Mouse (Mus musculus) G1E (cell line): ENCODE data around the gene Tbc1d5.

ENCODE experiments used
- CTCF ChIP-seq: IDR thresholded peaks from 2 replicates; pipeline ENCODE4 v1.5.1; 2012; ENCODE audit warnings: low read depth, low read length, inconsistent platforms, mixed read lengths
- GATA1 ChIP-seq: IDR thresholded peaks from 2 replicates; pipeline ENCODE4 v1.6.1; 2012; ENCODE audit warnings: borderline replicate concordance, low read length, inconsistent platforms, mixed read lengths
- GATA2 ChIP-seq: IDR thresholded peaks from 2 replicates; pipeline ENCODE4 v1.6.1; 2012; ENCODE audit warnings: low read depth, low read length, inconsistent platforms, borderline replicate concordance
- POLR2AphosphoS5 ChIP-seq: IDR thresholded peaks from 2 replicates; pipeline ENCODE4 v1.6.1; 2012; ENCODE audit warnings: low read depth, low read length, inconsistent platforms; ENCODE audit not compliant: insufficient replicate concordance
- TAL1 ChIP-seq: conservative IDR thresholded peaks from 2 replicates; pipeline ENCODE4 v1.6.1; 2012; ENCODE audit warnings: low read depth, low read length, inconsistent platforms, mixed read lengths

DNA sequence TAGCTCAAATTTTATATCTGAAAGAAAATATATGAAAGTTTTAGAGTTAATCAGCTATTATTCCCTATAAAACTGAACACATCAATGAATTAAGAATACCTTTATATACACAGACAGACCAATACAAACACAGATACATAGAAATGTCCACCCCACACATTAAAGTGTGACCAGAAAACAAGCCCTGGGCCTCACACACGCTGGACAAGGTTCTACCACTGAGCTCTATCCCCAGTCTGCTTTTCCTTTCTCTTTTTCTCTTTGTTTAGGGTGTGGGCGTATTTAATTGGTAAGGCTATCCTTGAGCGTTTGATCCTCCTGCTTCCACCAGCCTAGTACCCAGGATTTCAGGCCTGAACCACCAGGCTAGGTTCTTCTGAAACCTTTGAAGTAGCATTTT, 28.2 kb downstream of the Tbc1d5 start:
- TF ChIP-seq CTCF: no peak
- TF ChIP-seq GATA1: no peak
- no peak for TF ChIP-seq POLR2AphosphoS5
- no peak for TF ChIP-seq GATA2
- no peak for TF ChIP-seq TAL1
